Mouse (Mus musculus) gastrocnemius, postnatal 14 days (tissue): ENCODE results near the gene Syvn1. TPM values are rescaled to one million over a fixed set of nuclear protein-coding genes. Genes with fewer than 3 reads are reported as not detected.

Experiments used
- DNase-seq: peaks from one replicate; pipeline ENCODE4 v3.0.0; 2021; ENCODE audit warnings: mixed read lengths
- intact Hi-C: fragments of 180-260 bp; cut with DNase I; formaldehyde crosslinking; loops from one replicate; pipeline ENCODE4 v1.15.1; 2025; ENCODE audit warnings: low total_unique reads
- microRNA-seq, 2 experiments: library from miRNA; unstranded; fragments of <30 nt; microRNA quantifications; one replicate each; pipeline ENCODE4 v1.2.0; 2021
- total RNA-seq, 2 experiments: library from RNA; stranded (reverse); gene quantifications; 2 replicates each; pipeline ENCODE4 v1.2.3; 2021

Gene Syvn1
- total RNA-seq, 2 experiments from 2014 or later = 13.5 to 15.9 TPM

DNA sequence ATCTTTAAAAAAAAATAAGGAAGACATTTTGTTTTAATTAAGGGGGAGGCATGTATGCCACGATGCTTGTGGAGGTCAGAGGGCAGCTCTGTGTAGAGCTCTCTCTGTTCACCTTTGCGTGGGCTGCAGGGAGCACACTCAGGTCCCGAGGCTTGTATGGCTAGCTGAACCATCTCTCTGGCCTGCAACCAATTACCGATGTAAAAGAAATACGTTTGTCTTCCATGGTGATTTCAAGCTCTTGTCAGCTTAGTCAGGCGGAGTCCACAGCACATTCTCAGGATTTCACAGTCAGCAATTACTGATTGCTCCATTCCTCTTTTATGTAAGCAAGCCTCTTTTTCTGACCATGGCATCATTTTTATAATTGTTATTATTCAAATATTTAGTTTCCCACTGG lies 54.8 kb downstream of the Syvn1 start:
- no peak for DNase-seq
- intact Hi-C loops = no loop called here

- no peak for DNase-seq
Observed at GRCm38 (mm10) chr19:6102169-6102853, 55.9 kb downstream of the Syvn1 start.

More at GRCm38 (mm10) chr19:6102169-6102853, 55.9 kb downstream of the Syvn1 start:
- intact Hi-C loops = no loop called here

Small RNA genes within 50 kb of the gene (microRNA-seq; reads per million reads assigned to microRNA genes)
- 0.50 to 1.6 reads per million in 2 experiments for gene Mir6988

Other genes starting within 250 kb of the Syvn1 start
- gene Frmd8, start 171.3 kb upstream of the Syvn1 start, total RNA-seq = 1 to 10 TPM; 7.1 to 7.7 TPM
- gene Slc25a45, start 168.8 kb upstream of the Syvn1 start, total RNA-seq = 1 to 10 TPM; 2.1 to 2.3 TPM
- gene Tigd3, start 152.4 kb upstream of the Syvn1 start, total RNA-seq = under 1 TPM; 0.42 to 0.66 TPM
- 10 to 100 TPM; 71.9 to 78.2 TPM for gene Dpf2, start 133.6 kb upstream of the Syvn1 start, total RNA-seq
- gene Cdc42ep2, start 121.8 kb upstream of the Syvn1 start, total RNA-seq = 10 to 100 TPM; 14.4 to 18.3 TPM
- gene Pola2, start 82.4 kb upstream of the Syvn1 start, total RNA-seq = 10 to 100 TPM; 10.9 to 13.2 TPM
- gene Slc22a20, start 60.4 kb upstream of the Syvn1 start, total RNA-seq = not detected
- gene Capn1, start 30.7 kb upstream of the Syvn1 start, total RNA-seq = 10 to 100 TPM; 77.0 to 81.1 TPM
- gene Mrpl49, start 11.2 kb downstream of the Syvn1 start, total RNA-seq = 10 to 100 TPM; 29.1 to 30.6 TPM
- 100 to 1,000 TPM; 481 to 546 TPM for gene Fau, start 11.3 kb downstream of the Syvn1 start, total RNA-seq
- 1 to 10 TPM; 9.2 to 9.9 TPM for gene Znhit2, start 14.6 kb downstream of the Syvn1 start, total RNA-seq
- gene Tm7sf2, start 21.8 kb downstream of the Syvn1 start, total RNA-seq = 1 to 10 TPM; 3.7 to 4.5 TPM
- gene Vps51, start 30.7 kb downstream of the Syvn1 start, total RNA-seq = 10 to 100 TPM; 20.4 to 24.0 TPM
- gene Tmem262, start 33.5 kb downstream of the Syvn1 start, total RNA-seq = not detected
- gene Gm28374, start 35.7 kb downstream of the Syvn1 start, total RNA-seq = not detected
- gene Zfpl1, start 38.4 kb downstream of the Syvn1 start, total RNA-seq = 10 to 100 TPM; 11.9 to 14.6 TPM
- 1 to 10 TPM in 1 of 2 experiments, under 1 TPM in 1; 0.84 to 1.3 TPM for gene Cdca5, start 38.4 kb downstream of the Syvn1 start, total RNA-seq
- gene AC131692.1, start 47.8 kb downstream of the Syvn1 start, total RNA-seq = not detected
- not detected for gene Naaladl1, start 59.2 kb downstream of the Syvn1 start, total RNA-seq
- gene Sac3d1, start 72.1 kb downstream of the Syvn1 start, total RNA-seq = 10 to 100 TPM in 1 of 2 experiments, 1 to 10 TPM in 1; 8.8 to 14.4 TPM
- gene Snx15, start 81.7 kb downstream of the Syvn1 start, total RNA-seq = 10 to 100 TPM in 1 of 2 experiments, 1 to 10 TPM in 1; 8.2 to 11.9 TPM
- under 1 TPM in 1 of 2 experiments, not detected in 1; 0.20 TPM for gene Batf2, start 94.4 kb downstream of the Syvn1 start, total RNA-seq
- gene Arl2, start 95.0 kb downstream of the Syvn1 start, total RNA-seq = 10 to 100 TPM; 53.4 to 55.4 TPM
- not detected for gene Majin, start 137.8 kb downstream of the Syvn1 start, total RNA-seq
- gene Gpha2, start 179.8 kb downstream of the Syvn1 start, total RNA-seq = not detected
- gene Ppp2r5b, start 189.3 kb downstream of the Syvn1 start, total RNA-seq = 10 to 100 TPM; 22.4 to 24.7 TPM
- 10 to 100 TPM; 12.7 to 14.6 TPM for gene Atg2a, start 195.1 kb downstream of the Syvn1 start, total RNA-seq
- gene Ehd1, start 230.1 kb downstream of the Syvn1 start, total RNA-seq = 10 to 100 TPM; 40.5 to 50.8 TPM